Mouse (Mus musculus): ENCODE data around the gene Dido1.
"Not testable (repeated sequence)": the region's sequence is repeated elsewhere in the genome, so short reads cannot be mapped to it uniquely, and the experiment has no call there.

Gene Dido1

GRCm38 (mm10) chr2:180724585-180725413 lies 15.0 kb upstream of the Dido1 start, which contains the start of gene Slc17a9:
Slc17a9 (plus strand) TSS chr2:180725263.
- DNase-seq (ENCODE audit: low read depth, low spot score), result peak; percentile 29

GRCm38 (mm10) chr2:180723865-180724264 lies 14.1 kb upstream of the Dido1 start:
- DNase-seq (ENCODE audit: low read depth, low spot score), result no peak

GRCm38 (mm10) chr2:180722748-180723147 lies 12.9 kb upstream of the Dido1 start:
- not testable (repeated sequence) for DNase-seq (ENCODE audit: low read depth, low spot score)

GRCm38 (mm10) chr2:180712037-180712689 lies 2.4 kb upstream of the Dido1 start:
- no peak for DNase-seq (ENCODE audit: low read depth, low spot score)

GRCm38 (mm10) chr2:180711527-180711926 lies 1.7 kb upstream of the Dido1 start:
- DNase-seq (ENCODE audit: low read depth, low spot score), result no peak

- DNase-seq (ENCODE audit: low read depth, low spot score), result peak; percentile 76
Observed at GRCm38 (mm10) chr2:180710276-180711155, 717 bp upstream of the Dido1 start.

GRCm38 (mm10) chr2:180709023-180709922 lies 526 bp downstream of the Dido1 start:
- peak; percentile 48 for DNase-seq (ENCODE audit: low read depth, low spot score)

- DNase-seq (ENCODE audit: low read depth, low spot score), result peak; percentile 40
Observed at GRCm38 (mm10) chr2:180705975-180706374, 3.8 kb downstream of the Dido1 start.

- DNase-seq (ENCODE audit: low read depth, low spot score), result peak; percentile 54
Observed at GRCm38 (mm10) chr2:180705066-180705465, 4.7 kb downstream of the Dido1 start.

- no peak for DNase-seq (ENCODE audit: low read depth, low spot score)
Observed at GRCm38 (mm10) chr2:180704591-180704990, 5.2 kb downstream of the Dido1 start.

- DNase-seq (ENCODE audit: low read depth, low spot score), result peak; percentile 69
Observed at GRCm38 (mm10) chr2:180703645-180704359, 6.0 kb downstream of the Dido1 start.

GRCm38 (mm10) chr2:180703175-180703574 lies 6.6 kb downstream of the Dido1 start:
- no peak for DNase-seq (ENCODE audit: low read depth, low spot score)

- DNase-seq (ENCODE audit: low read depth, low spot score), result peak; percentile 76
Observed at GRCm38 (mm10) chr2:180702701-180703149, 7.1 kb downstream of the Dido1 start.

GRCm38 (mm10) chr2:180701767-180702621 lies 7.8 kb downstream of the Dido1 start:
- peak; percentile 94 for DNase-seq (ENCODE audit: low read depth, low spot score)

GRCm38 (mm10) chr2:180701053-180701766 lies 8.6 kb downstream of the Dido1 start:
- no peak for DNase-seq (ENCODE audit: low read depth, low spot score)

- no peak for DNase-seq (ENCODE audit: low read depth, low spot score)
Observed at GRCm38 (mm10) chr2:180700457-180700856, 9.3 kb downstream of the Dido1 start.

- DNase-seq (ENCODE audit: low read depth, low spot score), result peak; percentile 73
Observed at GRCm38 (mm10) chr2:180695176-180695575, 14.6 kb downstream of the Dido1 start.

- peak; percentile 29 for DNase-seq (ENCODE audit: low read depth, low spot score)
Observed at GRCm38 (mm10) chr2:180692630-180693029, 17.2 kb downstream of the Dido1 start.
